Mouse (Mus musculus) heart, adult 2 months (tissue): Measurements from ENCODE around the gene Gm17581.

Experiments used
- CTCF ChIP-seq: fragments of 200-600 bp; IDR thresholded peaks from 2 replicates; pipeline ENCODE4 v1.8.1; 2022; ENCODE audit warnings: antibody characterized with exemption, mild to moderate bottlenecking, moderate library complexity
- EP300 ChIP-seq: fragments of 200-500 bp; IDR thresholded peaks from 2 replicates; pipeline ENCODE4 v1.6.1; 2011; ENCODE audit warnings: low read depth, low read length, control low read depth; ENCODE audit not compliant: insufficient read depth
- POLR2A ChIP-seq: fragments of 200-500 bp; IDR thresholded peaks from 2 replicates; pipeline ENCODE4 v1.6.1; 2011; ENCODE audit warnings: mild to moderate bottlenecking, low read depth, low read length, control low read depth; ENCODE audit not compliant: insufficient read depth

- TF ChIP-seq CTCF (no peak), POLR2A (no peak), EP300 (no peak)
These were observed 48.9 kb upstream of the Gm17581 start for GRCm38 (mm10) chr2:155784534-155784933.
